Mouse (Mus musculus) liver, embryonic 14.5 days (tissue): ENCODE results near the gene Cerk. TPM values are rescaled to one million over a fixed set of nuclear protein-coding genes. Genes with fewer than 3 reads are reported as not detected.

Experiments used
- ATAC-seq: fragments of 200-750 bp; cut with Nextera tagmentation; 2 replicates; pipeline ENCODE4 v1.8.0; 2017; ENCODE audit warnings: moderate number of reproducible peaks, mild to moderate bottlenecking, moderate library complexity; ENCODE audit not compliant: insufficient read depth
- DNase-seq, 3 experiments: peaks; one replicate each; pipeline ENCODE4 v3.0.0-alpha.2; 2012 to 2013; ENCODE audit warnings: low read depth in 3 of 3, low spot score in 3 of 3
- H3K27ac ChIP-seq: fragments of 300-500 bp; sonication (generic); 2 replicates; pipeline ENCODE4 v1.5.1; 2014; ENCODE audit warnings: moderate library complexity, mild to moderate bottlenecking, control low read depth, inconsistent platforms
- H3K27me3 ChIP-seq: fragments of 300-500 bp; sonication (generic); 2 replicates; pipeline ENCODE4 v1.6.1; 2014; ENCODE audit warnings: mild to moderate bottlenecking, low read length, moderate library complexity; ENCODE audit not compliant: control insufficient read depth, insufficient read depth
- H3K36me3 ChIP-seq: fragments of 300-500 bp; sonication (generic); replicated peaks from 2 replicates; pipeline ENCODE4 v1.6.1; 2014; ENCODE audit warnings: low read depth; ENCODE audit not compliant: control insufficient read depth, insufficient read depth
- H3K4me1 ChIP-seq, 2 experiments: fragments of 200-500 bp in 1 of 2; fragments of 300-500 bp in 1 of 2; sonication (generic) in 1 of 2; replicated peaks; 2 replicates each; pipeline ENCODE4 v1.6.1; 2012 to 2014; ENCODE audit warnings: antibody characterized with exemption in 1 of 2, inconsistent platforms in 1 of 2, low read length in 1 of 2; ENCODE audit not compliant: control insufficient read depth in 2 of 2, insufficient read depth in 2 of 2
- H3K4me2 ChIP-seq: fragments of 300-500 bp; sonication (generic); 2 replicates; pipeline ENCODE4 v1.6.1; 2014; ENCODE audit warnings: low read depth, mild to moderate bottlenecking, control low read depth, moderate library complexity
- H3K4me3 ChIP-seq, 2 experiments: fragments of 200-500 bp in 1 of 2; fragments of 300-500 bp in 1 of 2; sonication (generic) in 1 of 2; 2 replicates each; pipeline ENCODE4 v1.5.1; 2012 to 2014; ENCODE audit warnings: low read depth in 2 of 2, low read length in 2 of 2, mild to moderate bottlenecking in 2 of 2, control low read depth in 1 of 2, inconsistent platforms in 1 of 2, moderate library complexity in 1 of 2; ENCODE audit not compliant: insufficient read depth in 1 of 2
- H3K9ac ChIP-seq: fragments of 300-500 bp; sonication (generic); replicated peaks from 2 replicates; pipeline ENCODE4 v1.6.1; 2014; ENCODE audit warnings: mild to moderate bottlenecking, control low read depth, moderate library complexity
- H3K9me3 ChIP-seq: fragments of 300-500 bp; sonication (generic); 2 replicates; pipeline ENCODE4 v1.6.1; 2016; ENCODE audit warnings: low read length, mixed read lengths; ENCODE audit not compliant: control insufficient read depth
- CTCF ChIP-seq: IDR thresholded peaks from 2 replicates; pipeline ENCODE4 v1.5.1; 2016; ENCODE audit warnings: antibody characterized with exemption, low read depth, control low read depth
- EP300 ChIP-seq: IDR thresholded peaks from 2 replicates; pipeline ENCODE4 v1.6.1; 2016; ENCODE audit warnings: antibody characterized with exemption, low read depth
- WGBS: fragments of 180-500 bp; shearing (Covaris S2); extraction: QIAGEN DNeasy Blood & Tissue Kit; methylation state at CpG from one replicate; pipeline ENCODE4 v1.1.7; 2014; ENCODE audit not compliant: insufficient replicate concordance; 5-methylcytosine and 5-hydroxymethylcytosine counted together
- polyA plus RNA-seq, 2 experiments: library from polyadenylated mRNA; depleted of rRNA in 1 of 2; stranded (reverse) in 1 of 2; unstranded in 1 of 2; fragments of >200 nt; fragmentation: Nextera tagmentation in 1 of 2; extraction: Ambion mirVana in 1 of 2; gene quantifications; 2 replicates each; pipeline versions ENCODE4 v1.2.1 to v1.2.3; 2012 to 2014

Gene Cerk
- polyA plus RNA-seq, 2 experiments: 2.7 to 2.9 TPM

DNA sequence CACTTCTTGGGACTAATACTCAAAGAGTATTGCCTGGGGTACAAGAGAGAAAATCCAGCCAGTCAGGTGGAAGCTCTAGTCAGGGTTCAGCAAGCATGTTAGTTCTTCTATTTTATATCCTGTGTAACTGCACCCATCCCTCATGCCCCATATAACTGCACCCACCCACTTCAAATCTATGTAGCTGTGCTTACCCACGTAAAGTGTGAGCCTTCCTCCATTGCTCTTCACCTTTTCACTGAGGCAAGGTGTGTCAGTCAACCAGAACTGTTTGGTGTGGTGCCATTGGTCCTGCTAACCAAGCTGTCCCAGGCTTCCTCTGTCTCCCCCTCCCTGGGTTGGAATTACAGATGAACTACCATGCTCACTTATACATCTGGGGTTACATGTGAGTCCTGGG lies 45.2 kb upstream of the Cerk start:
- Histone ChIP-seq H3K36me3 (no peaks in the 10 kb centered on the region), H3K27ac (no peak overlapping the region), H3K4me1 (peaks cover 0 to 3% of the 10 kb centered on the region in 2 experiments; a peak in 2 of 4 replicates), H3K4me2 (no peak overlapping the region), H3K4me3 (no peak overlapping the region), H3K27me3 (no peaks in the 10 kb centered on the region), H3K9ac (no peak overlapping the region), H3K9me3 (no peaks in the 10 kb centered on the region)
- TF ChIP-seq EP300 (no peak), CTCF (no peak)
- DNase-seq (no peak), ATAC-seq (no peak)
- WGBS: 71% methylated on average over 1 of the region's 1 CpGs

DNA sequence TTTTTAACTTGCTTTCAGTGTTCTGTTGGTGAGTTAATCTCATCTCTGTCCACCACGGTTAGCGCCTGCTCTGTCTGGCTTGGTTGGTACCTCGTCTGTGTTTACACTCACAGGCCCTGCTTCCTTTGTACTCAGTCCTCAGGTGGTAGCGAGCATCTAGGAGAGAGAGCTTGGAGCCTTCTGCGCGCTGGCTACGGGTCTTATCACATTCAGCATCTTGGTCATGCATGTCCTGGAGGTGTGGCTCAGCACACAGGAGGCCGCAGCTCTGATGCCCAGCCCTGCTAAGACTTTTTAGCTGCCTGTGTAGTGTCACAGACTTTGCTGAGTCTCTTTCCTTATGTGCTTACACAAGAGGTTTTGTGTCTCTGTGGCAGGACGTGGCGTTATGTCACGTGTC lies 43.7 kb upstream of the Cerk start:
- WGBS: 55% methylated on average over 11 of the region's 11 CpGs
- no peaks in the 10 kb centered on the region for H3K27me3 ChIP-seq
- H3K36me3 ChIP-seq: no peaks in the 10 kb centered on the region

DNA sequence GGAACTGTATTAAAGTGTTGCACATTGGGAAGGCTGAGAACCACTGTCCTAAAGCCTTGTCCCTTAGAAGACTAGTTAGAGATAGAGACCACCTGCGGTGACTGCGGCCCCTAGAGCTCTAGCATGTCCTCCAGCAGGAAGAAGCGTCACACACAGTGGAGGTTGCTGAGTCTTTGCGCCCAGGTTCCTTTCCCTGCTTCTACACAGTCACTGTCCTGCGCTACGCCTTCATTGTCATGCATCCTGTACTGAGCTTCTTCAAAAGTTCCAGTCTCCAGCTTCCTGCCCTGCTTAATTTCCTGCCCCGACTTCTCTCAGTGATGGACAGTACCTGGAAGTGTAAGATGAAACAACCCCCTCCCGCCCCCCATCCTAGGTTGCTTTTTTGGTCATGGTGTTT lies 43.1 kb upstream of the Cerk start:
- Histone ChIP-seq H3K4me2 (no peak overlapping the region), H3K4me3 (no peak overlapping the region), H3K9me3 (no peaks in the 10 kb centered on the region), H3K27ac (no peak overlapping the region), H3K4me1 (peaks cover 0 to 5% of the 10 kb centered on the region in 2 experiments; a peak in 2 of 4 replicates), H3K27me3 (no peaks in the 10 kb centered on the region), H3K9ac (no peak overlapping the region), H3K36me3 (no peaks in the 10 kb centered on the region)
- TF ChIP-seq EP300 (no peak), CTCF (no peak)
- WGBS: 74% methylated on average over 8 of the region's 8 CpGs
- no peak for ATAC-seq
- DNase-seq: no peak

More for the DNA sequence above, 43.7 kb upstream of the Cerk start:
- H3K9ac ChIP-seq: no peak overlapping the region
- ATAC-seq (0 out of 2 replicates have a peak, but pooled peaks have one; percentile 15), DNase-seq (no peak)
- H3K4me3 ChIP-seq: no peak overlapping the region
- H3K4me1 ChIP-seq: peaks cover 0 to 4% of the 10 kb centered on the region in 2 experiments; a peak in 2 of 4 replicates
- H3K27ac ChIP-seq: no peak overlapping the region
- no peak for TF ChIP-seq EP300
- no peak for TF ChIP-seq CTCF
- H3K4me2 ChIP-seq: no peak overlapping the region
- H3K9me3 ChIP-seq: no peaks in the 10 kb centered on the region

DNA sequence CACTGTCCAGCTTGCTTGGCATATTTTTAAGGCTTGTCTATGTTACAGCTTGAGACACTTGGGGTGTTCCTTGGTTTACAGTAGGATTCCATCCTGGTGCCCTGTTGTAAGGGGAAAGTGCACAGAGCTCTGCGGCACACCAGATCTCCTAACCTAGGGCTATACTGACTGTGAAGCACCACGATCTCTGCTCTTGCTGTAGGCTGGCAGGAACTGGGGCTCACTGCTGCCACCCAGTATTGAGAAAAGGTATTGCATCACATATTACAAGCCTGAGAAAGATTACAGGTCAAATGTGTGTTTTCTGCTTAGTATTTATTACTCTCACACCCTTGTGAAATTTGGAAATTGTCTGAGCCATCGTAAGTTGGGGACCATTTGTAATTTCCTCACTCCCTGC lies 42.2 kb upstream of the Cerk start:
- 15% methylated on average over 3 of the region's 3 CpGs for WGBS
- no peak overlapping the region for H3K9ac ChIP-seq
- no peaks in the 10 kb centered on the region for H3K9me3 ChIP-seq
- H3K36me3 ChIP-seq: no peaks in the 10 kb centered on the region
- TF ChIP-seq CTCF (peak; percentile 76), EP300 (no peak)
- no peaks in the 10 kb centered on the region for H3K27me3 ChIP-seq
- H3K4me2 ChIP-seq: no peak overlapping the region
- H3K4me3 ChIP-seq: no peak overlapping the region
- no peak for DNase-seq
- ATAC-seq: peak; percentile 33; the same call in 1 of the 2 replicates
- peaks cover 0 to 5% of the 10 kb centered on the region in 2 experiments; a peak in 2 of 4 replicates for H3K4me1 ChIP-seq
- H3K27ac ChIP-seq: no peak overlapping the region

DNA sequence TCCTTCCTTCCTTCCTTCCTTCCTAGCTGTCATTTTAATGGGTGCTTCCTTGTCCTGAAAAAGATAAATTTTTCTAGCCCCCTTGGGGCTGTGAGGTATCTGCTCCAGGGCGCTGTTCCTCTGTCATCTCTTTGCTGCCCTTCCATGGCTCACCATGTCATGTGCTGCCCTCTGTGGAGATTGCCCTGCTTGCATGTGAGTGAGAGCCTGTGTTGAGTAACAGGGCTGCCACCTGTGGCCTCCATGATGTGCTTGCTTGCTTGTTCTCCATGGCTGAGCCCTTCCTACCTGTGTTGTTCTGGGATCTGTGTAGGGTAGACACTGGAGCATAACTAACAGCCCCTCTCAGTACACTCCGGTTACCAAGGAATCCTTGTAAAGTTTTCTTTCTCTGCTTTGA lies 41.0 kb upstream of the Cerk start:
- Histone ChIP-seq H3K4me1 (peaks cover 0 to 5% of the 10 kb centered on the region in 2 experiments; a peak in 2 of 4 replicates), H3K4me3 (no peak overlapping the region), H3K36me3 (no peaks in the 10 kb centered on the region), H3K9ac (no peak overlapping the region), H3K9me3 (no peaks in the 10 kb centered on the region), H3K27me3 (no peaks in the 10 kb centered on the region), H3K27ac (no peak overlapping the region), H3K4me2 (no peak overlapping the region)
- no peak for DNase-seq
- TF ChIP-seq CTCF: no peak
- TF ChIP-seq EP300: no peak
- 63% methylated on average over 2 of the region's 2 CpGs for WGBS
- no peak for ATAC-seq
